In genomic region chr4:39345139-39345412, GRCm38 (mm10) we compare ENCODE assay signal across 16 mouse cellular contexts.
DNase-seq lines count a peak whose midpoint lies in the region; ATAC-seq lines count a peak whose summit lies in the region.
"Had no signal": no experiment of that assay in that cellular context is flagged by ENCODE, and none has a peak within 500 bp of the region (broad histone marks: within the 10 kb centered on the region; RNA-seq: fewer than 3 reads in every experiment).

No protein-coding gene starts in this region.

- 22% methylated on average over 1 of the region's 1 CpGs for WGBS in hindbrain, embryonic 11.5 days
- 22% methylated on average over 1 of the region's 1 CpGs for WGBS in hindbrain, embryonic 10.5 days
- 2% methylated on average over 1 of the region's 1 CpGs for WGBS in forebrain, embryonic 15.5 days
- WGBS in midbrain, embryonic 12.5 days = 7% methylated on average over 1 of the region's 1 CpGs
- WGBS in neural tube, embryonic 15.5 days = 3% methylated on average over 1 of the region's 1 CpGs
- WGBS in intestine, embryonic 16.5 days = 29% methylated on average over 1 of the region's 1 CpGs

- H3K4me3 ChIP-seq in hindbrain, embryonic 11.5 days (ENCODE audit: low read depth, low read length) = no peak overlapping the region
- no peak overlapping the region for H3K4me3 ChIP-seq in hindbrain, embryonic 10.5 days
- H3K4me3 ChIP-seq in forebrain, embryonic 15.5 days = no peak overlapping the region
- H3K4me3 ChIP-seq in midbrain, embryonic 12.5 days = no peak overlapping the region
- H3K4me3 ChIP-seq in neural tube, embryonic 15.5 days (replicated peaks) = no peak overlapping the region
- H3K4me3 ChIP-seq in intestine, embryonic 16.5 days (ENCODE audit: low read length) = no peak overlapping the region
- H3K4me3 ChIP-seq: limb, embryonic 15.5 days had no signal

- H3K9me3 ChIP-seq in hindbrain, embryonic 11.5 days (ENCODE audit: control insufficient read depth, low read length) = no peaks in the 10 kb centered on the region
- H3K9me3 ChIP-seq in hindbrain, embryonic 10.5 days = no peaks in the 10 kb centered on the region
- H3K9me3 ChIP-seq in forebrain, embryonic 15.5 days = no peaks in the 10 kb centered on the region
- no peaks in the 10 kb centered on the region for H3K9me3 ChIP-seq in midbrain, embryonic 12.5 days
- H3K9me3 ChIP-seq in neural tube, embryonic 15.5 days (replicated peaks) = no peaks in the 10 kb centered on the region
- H3K9me3 ChIP-seq in intestine, embryonic 16.5 days (ENCODE audit: control insufficient read depth, low read length) = no peaks in the 10 kb centered on the region
- H3K9me3 ChIP-seq: limb, embryonic 15.5 days had no signal

- H3K4me2 ChIP-seq in hindbrain, embryonic 11.5 days (replicated peaks; ENCODE audit: low read depth, low read length) = no peak overlapping the region
- H3K4me2 ChIP-seq in forebrain, embryonic 15.5 days (replicated peaks) = peak overlapping the region; percentile 23
- 0 out of 2 replicates have a peak overlapping the region, but pooled peaks have one; percentile 4 for H3K4me2 ChIP-seq in midbrain, embryonic 12.5 days (replicated peaks)
- H3K4me2 ChIP-seq in neural tube, embryonic 15.5 days = peak overlapping the region; percentile 17; the same call in 1 of the 2 replicates
- no peak overlapping the region for H3K4me2 ChIP-seq in intestine, embryonic 16.5 days (ENCODE audit: low read depth, low read length)
- H3K4me2 ChIP-seq: limb, embryonic 15.5 days had no signal

- no peaks in the 10 kb centered on the region for H3K36me3 ChIP-seq in hindbrain, embryonic 11.5 days (ENCODE audit: control insufficient read depth, insufficient read depth, low read length)
- H3K36me3 ChIP-seq in hindbrain, embryonic 10.5 days = no peaks in the 10 kb centered on the region
- no peaks in the 10 kb centered on the region for H3K36me3 ChIP-seq in forebrain, embryonic 15.5 days
- no peaks in the 10 kb centered on the region for H3K36me3 ChIP-seq in midbrain, embryonic 12.5 days
- no peaks in the 10 kb centered on the region for H3K36me3 ChIP-seq in neural tube, embryonic 15.5 days
- H3K36me3 ChIP-seq in intestine, embryonic 16.5 days (ENCODE audit: control insufficient read depth, insufficient read depth, low read length) = no peaks in the 10 kb centered on the region
- H3K36me3 ChIP-seq: limb, embryonic 15.5 days had no signal

- 0 out of 2 replicates have a peak overlapping the region, but pooled peaks have one; percentile 11 for H3K9ac ChIP-seq in hindbrain, embryonic 11.5 days (ENCODE audit: low read depth, low read length)
- H3K9ac ChIP-seq in forebrain, embryonic 15.5 days (replicated peaks) = no peak overlapping the region
- H3K9ac ChIP-seq in midbrain, embryonic 12.5 days (replicated peaks) = no peak overlapping the region
- no peak overlapping the region for H3K9ac ChIP-seq in neural tube, embryonic 15.5 days (replicated peaks)
- H3K9ac ChIP-seq in intestine, embryonic 16.5 days (ENCODE audit: low read depth, low read length) = no peak overlapping the region
- H3K9ac ChIP-seq: limb, embryonic 15.5 days; liver, postnatal 0 days had no signal

- H3K4me1 ChIP-seq in hindbrain, embryonic 11.5 days (replicated peaks; ENCODE audit: control insufficient read depth, insufficient read depth, low read length) = no peaks in the 10 kb centered on the region
- peaks cover 4% of the 10 kb centered on the region; the same call in 1 of the 2 replicates for H3K4me1 ChIP-seq in hindbrain, embryonic 10.5 days (replicated peaks)
- peaks cover 17% of the 10 kb centered on the region for H3K4me1 ChIP-seq in forebrain, embryonic 15.5 days
- H3K4me1 ChIP-seq in midbrain, embryonic 12.5 days = peaks cover 3% of the 10 kb centered on the region
- H3K4me1 ChIP-seq in neural tube, embryonic 15.5 days = 0 out of 2 replicates have a peak, but pooled peaks cover 6% of the 10 kb centered on the region
- H3K4me1 ChIP-seq in intestine, embryonic 16.5 days (ENCODE audit: control insufficient read depth, insufficient read depth, low read length) = no peaks in the 10 kb centered on the region
- H3K4me1 ChIP-seq: limb, embryonic 15.5 days had no signal

- peak; percentile 25 for DNase-seq in hindbrain, embryonic 11.5 days (ENCODE audit: low spot score)
- DNase-seq in hindbrain, embryonic 10.5 days (ENCODE audit: low spot score) = no peak
- no peak for DNase-seq in kidney, adult 9 months
- DNase-seq: adrenal gland, adult 8-10 months; cerebellum, postnatal 36 days; gastrocnemius, postnatal 10 days; heart, postnatal 10 days; kidney, postnatal 10 days; liver, postnatal 0 days; right cerebral cortex, adult 18-20 months had no signal

- peak; percentile 88 for ATAC-seq in hindbrain, embryonic 11.5 days (ENCODE audit: low FRiP score)
- peak; percentile 91 for ATAC-seq in forebrain, embryonic 15.5 days (replicated peaks)
- peak; percentile 91 for ATAC-seq in midbrain, embryonic 12.5 days (ENCODE audit: low FRiP score, low read depth)
- ATAC-seq in neural tube, embryonic 15.5 days (ENCODE audit: low FRiP score) = peak; percentile 57; the same call in 1 of the 2 replicates
- ATAC-seq in intestine, embryonic 16.5 days = no peak
- ATAC-seq: intestine, postnatal 0 days; liver, postnatal 0 days had no signal

- H3K27ac ChIP-seq in hindbrain, embryonic 11.5 days (ENCODE audit: low read depth, low read length) = no peak overlapping the region
- no peak overlapping the region for H3K27ac ChIP-seq in hindbrain, embryonic 10.5 days
- peak overlapping the region; percentile 77 for H3K27ac ChIP-seq in forebrain, embryonic 15.5 days (replicated peaks)
- peak overlapping the region; percentile 68 for H3K27ac ChIP-seq in midbrain, embryonic 12.5 days (replicated peaks)
- peak overlapping the region; percentile 37; the same call in 1 of the 2 replicates for H3K27ac ChIP-seq in neural tube, embryonic 15.5 days (replicated peaks)
- H3K27ac ChIP-seq in intestine, embryonic 16.5 days (ENCODE audit: low read length) = no peak overlapping the region
- H3K27ac ChIP-seq: limb, embryonic 15.5 days had no signal

- no peaks in the 10 kb centered on the region for H3K27me3 ChIP-seq in hindbrain, embryonic 11.5 days (ENCODE audit: control insufficient read depth, insufficient read depth, low read length)
- no peaks in the 10 kb centered on the region for H3K27me3 ChIP-seq in hindbrain, embryonic 10.5 days (ENCODE audit: insufficient read depth, poor library complexity, severe bottlenecking)
- no peaks in the 10 kb centered on the region for H3K27me3 ChIP-seq in forebrain, embryonic 15.5 days
- H3K27me3 ChIP-seq in midbrain, embryonic 12.5 days = no peaks in the 10 kb centered on the region
- no peaks in the 10 kb centered on the region for H3K27me3 ChIP-seq in neural tube, embryonic 15.5 days (replicated peaks)
- no peaks in the 10 kb centered on the region for H3K27me3 ChIP-seq in intestine, embryonic 16.5 days (replicated peaks; ENCODE audit: control insufficient read depth, insufficient read depth, low read length)
- H3K27me3 ChIP-seq: limb, embryonic 15.5 days had no signal

Comparison
In these comparisons a context has a peak if more than half of its experiments do, and no peak if none do; other contexts are left out.
1. H3K27ac ChIP-seq: peak in forebrain, embryonic 15.5 days (single experiment), midbrain, embryonic 12.5 days (single experiment) and neural tube, embryonic 15.5 days (single experiment); none in hindbrain, embryonic 11.5 days (single experiment), hindbrain, embryonic 10.5 days (single experiment) and intestine, embryonic 16.5 days (single experiment).
2. H3K4me2 ChIP-seq: peak in forebrain, embryonic 15.5 days (single experiment), midbrain, embryonic 12.5 days (single experiment) and neural tube, embryonic 15.5 days (single experiment); none in hindbrain, embryonic 11.5 days (single experiment) and intestine, embryonic 16.5 days (single experiment).